Mouse (Mus musculus): Measurements from ENCODE around the gene Grm1.

Grm1 gene

DNA sequence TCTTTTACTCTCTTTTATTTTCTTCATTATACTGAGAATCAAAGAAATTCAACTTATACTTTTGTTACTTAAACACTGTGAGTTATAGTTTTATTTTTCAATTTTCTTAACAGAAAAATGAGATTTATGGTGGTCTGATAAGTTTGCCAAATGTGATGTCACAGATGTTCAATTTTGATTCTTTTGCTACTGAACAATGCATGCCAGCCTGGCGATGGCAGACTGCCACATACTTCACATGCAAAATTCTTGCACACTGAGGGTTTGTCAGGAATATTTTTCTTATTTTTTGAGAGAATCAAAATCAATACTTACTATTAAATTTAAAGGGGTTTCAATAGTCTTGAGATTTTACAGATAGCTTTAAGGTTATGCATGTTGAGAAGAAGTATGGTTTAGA lies 251.0 kb downstream of the Grm1 start:
- DNase-seq (ENCODE audit: low spot score) = no peak

DNA sequence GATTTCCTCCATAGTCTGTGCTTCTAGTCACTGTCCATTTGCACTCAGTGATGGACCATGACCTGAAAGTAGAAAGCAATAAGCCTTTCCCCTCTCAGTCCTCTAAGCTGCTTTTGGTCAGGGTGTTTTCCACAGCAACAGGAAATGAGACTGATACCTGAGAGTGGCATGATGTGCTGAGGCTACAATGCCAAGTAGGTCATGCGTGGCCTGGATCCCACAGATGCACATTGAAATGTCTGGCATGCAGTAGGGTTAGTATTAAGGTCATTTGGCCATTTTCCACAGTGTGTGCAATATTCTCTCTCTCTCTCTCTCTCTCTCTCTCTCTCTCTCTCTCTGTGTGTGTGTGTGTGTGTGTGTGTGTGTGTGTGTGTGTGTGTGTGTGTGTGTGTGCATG lies 254.8 kb downstream of the Grm1 start:
- DNase-seq (ENCODE audit: low spot score) = no peak

DNA sequence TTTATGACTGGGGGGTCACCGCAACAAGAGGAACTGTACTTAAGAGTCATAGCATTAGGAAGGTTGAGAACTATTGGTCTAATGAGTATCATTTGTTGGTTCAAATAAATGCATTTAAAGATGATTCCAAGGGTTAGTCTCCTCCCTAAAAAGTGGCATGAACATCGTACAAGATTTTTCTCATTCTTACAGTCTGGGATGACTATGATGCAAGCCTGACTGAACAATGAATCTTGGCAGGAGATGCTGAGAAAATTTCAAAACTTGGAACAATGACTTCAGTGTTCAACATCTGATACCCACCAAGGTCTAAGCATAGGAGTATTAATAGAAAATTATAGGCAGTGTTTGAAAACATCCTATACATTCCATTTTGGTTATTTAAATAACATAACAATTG lies 264.1 kb downstream of the Grm1 start:
- no peak for DNase-seq (ENCODE audit: low spot score)

DNA sequence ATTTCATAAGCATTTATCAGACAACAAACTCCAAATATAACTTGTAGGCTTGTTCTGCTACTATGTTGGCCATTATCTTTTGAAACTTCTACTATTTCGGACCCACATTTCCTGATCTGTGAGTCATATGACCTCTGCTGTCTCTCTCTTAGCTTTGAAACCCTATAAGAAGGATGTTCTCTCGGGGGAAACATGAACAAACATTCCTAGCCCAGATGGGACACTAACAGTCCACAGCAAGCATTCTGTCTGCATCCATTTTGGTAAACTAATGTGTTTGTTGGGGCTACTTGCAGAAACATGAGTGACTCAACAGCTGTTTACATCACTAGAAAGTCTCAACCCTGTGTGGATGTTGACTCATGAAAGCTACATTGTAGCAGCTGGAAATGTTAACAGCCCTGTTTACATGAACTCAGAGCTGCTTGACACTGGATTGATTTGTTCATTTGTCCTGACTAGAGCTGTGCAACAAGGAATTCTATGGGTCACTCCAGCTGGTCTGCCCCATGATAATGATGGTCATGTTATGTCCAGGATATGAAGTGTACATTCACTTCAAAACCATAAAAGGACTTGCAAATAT lies 267.4 kb downstream of the Grm1 start:
- no peak for DNase-seq (ENCODE audit: low spot score)

GRCm38 (mm10) chr10:10812750-10813711 lies 269.1 kb downstream of the Grm1 start:
- DNase-seq (ENCODE audit: low spot score) = no peak

DNA sequence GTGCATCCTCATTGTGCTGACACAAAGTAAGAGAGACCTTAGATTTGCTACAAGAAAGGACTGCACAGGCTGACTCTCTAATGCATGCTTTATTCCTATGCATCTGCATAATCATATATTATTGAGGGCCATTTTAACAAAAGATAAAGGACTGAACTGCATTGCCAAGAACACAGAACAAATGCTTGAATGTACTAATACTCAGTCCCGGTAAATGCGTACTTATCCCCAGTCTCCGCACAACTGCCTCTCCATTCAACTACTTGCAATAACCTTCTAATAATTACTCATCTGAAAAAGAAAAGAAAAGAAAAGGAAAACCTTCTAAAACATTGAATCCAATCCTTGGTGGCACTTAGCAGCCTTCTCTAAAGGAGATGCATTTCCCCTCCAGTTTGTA lies 272.4 kb downstream of the Grm1 start:
- no peak for DNase-seq (ENCODE audit: low spot score)

- DNase-seq (ENCODE audit: low spot score) = no peak
Observed at GRCm38 (mm10) chr10:10795321-10795720, 286.8 kb downstream of the Grm1 start.

- DNase-seq (ENCODE audit: low spot score) = no peak
Observed at GRCm38 (mm10) chr10:10790458-10790857, 291.7 kb downstream of the Grm1 start.

DNA sequence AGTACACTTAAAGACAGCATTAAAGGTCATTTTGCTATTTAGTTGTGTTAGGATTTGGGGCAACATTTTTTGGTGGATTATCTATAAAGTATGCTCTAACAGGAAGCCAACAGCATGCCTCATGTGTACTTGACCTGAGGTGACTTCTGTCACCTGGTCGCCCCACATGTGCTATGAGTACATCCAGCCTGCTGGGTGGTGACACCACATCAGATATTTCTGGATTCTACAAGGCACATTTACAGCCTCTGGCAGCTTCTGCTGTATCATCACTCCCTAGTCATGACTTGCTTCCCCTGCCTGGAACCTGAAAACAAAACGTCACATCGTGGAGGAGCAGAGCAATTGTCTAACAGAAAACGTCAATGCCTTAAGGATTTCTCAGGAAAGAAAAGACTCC lies 292.2 kb downstream of the Grm1 start:
- DNase-seq (ENCODE audit: low spot score) = no peak

DNA sequence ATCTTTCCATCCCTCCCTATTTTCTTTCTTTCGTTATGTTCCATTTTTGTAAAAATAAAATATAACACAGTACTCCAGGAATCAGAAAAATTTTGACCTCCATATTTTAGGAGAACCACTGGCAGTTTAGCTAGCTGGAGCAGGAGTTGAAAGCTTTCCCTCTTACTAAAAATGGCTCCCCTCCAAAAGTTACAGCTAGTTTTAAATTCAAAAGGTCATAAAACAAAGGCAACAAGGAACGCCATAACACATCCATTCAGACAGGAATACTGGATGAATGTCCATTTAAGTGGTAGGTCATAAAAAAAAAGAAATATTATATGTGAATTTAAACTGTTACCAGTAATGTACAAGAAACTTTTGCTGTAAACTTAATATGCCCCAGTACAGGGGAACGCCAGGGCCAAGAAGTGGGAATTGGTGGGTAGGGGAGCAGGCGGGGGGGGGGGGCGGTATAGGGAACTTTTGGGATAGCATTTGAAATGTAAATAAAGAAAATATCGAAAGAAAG lies 294.2 kb downstream of the Grm1 start:
- no peak for DNase-seq (ENCODE audit: low spot score)

GRCm38 (mm10) chr10:10785122-10785521 lies 297.0 kb downstream of the Grm1 start:
- no peak for DNase-seq (ENCODE audit: low spot score)

- DNase-seq (ENCODE audit: low spot score) = no peak
Observed at GRCm38 (mm10) chr10:10774827-10775226, 307.3 kb downstream of the Grm1 start.

DNA sequence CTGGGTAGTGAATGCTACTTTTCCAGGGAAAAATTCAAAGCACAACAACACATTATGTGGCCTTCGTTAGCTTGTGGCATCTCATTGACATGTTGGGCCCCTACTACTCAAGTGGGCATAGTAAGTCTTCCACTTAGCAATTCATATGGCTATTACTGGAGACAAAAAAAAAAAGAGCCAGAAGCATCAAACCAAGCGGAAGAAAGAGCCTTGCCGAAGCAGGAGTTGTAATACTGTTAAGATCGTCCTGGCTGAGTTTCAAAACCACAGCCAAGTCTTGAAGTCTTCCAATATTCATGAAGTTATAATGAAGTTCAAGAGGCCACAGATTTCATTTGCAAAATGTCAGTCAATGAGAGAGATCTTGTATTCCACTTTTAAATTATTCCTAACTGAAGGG lies 319.1 kb downstream of the Grm1 start:
- no peak for DNase-seq (ENCODE audit: low spot score)

DNA sequence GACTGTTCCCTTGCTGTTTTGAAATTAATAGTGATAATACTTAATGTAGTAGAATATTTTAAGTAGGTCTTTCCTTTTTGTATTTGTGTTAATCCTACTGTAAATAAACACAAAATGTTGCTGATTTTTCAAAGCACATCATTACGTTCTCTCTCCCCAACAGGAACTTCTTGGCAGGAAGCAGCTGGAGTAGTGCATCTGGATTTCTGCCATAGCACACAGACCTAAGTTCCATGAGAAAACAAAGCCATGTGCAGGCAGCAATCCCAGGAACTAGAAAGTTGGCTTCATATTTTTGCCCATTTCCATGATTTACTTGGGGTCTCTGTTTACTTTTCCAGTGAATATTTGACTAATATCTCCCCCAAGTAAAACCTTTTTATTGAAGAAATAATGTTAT lies 320.9 kb downstream of the Grm1 start:
- DNase-seq (ENCODE audit: low spot score) = no peak

DNA sequence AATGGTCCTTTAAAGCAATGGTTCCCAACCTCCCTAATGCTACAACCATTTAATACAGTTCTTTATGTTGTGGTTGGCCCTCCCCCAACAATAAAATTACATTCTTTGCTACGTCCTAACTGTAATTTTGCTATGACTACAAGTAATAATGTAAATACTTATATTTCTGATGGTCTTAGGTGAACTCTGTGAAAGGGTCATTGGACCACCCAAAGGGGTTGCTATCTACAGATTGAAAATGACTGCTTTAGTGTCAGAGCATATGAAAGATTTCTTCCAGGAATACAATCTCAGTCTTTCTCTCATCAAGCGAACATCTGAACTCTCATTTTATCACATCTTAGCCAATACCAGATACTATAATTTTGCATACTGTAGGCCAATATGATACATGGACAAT lies 321.4 kb downstream of the Grm1 start:
- DNase-seq (ENCODE audit: low spot score) = no peak

DNA sequence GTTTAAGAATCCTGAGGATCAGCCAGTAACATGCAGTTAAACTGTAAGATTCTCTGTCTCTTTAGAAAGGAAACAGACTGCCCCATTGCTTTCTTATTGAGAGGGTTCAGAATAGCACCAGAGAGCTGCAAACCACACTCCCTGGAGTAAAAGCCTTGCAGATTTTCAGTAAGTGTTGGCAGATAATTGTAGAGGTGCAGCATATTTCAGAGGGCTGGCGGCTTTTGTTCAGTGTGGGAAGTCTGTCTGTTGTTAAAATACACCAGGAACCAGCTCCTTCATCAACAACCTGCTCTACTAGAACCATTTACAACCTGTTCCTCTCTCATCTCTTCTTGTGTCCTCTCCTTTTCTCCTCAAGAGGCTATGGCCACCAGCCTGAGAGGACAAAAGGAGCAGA lies 331.1 kb downstream of the Grm1 start:
- DNase-seq (ENCODE audit: low spot score) = no peak

- DNase-seq (ENCODE audit: low spot score) = no peak
Observed at GRCm38 (mm10) chr10:10744097-10744496, 338.1 kb downstream of the Grm1 start.

GRCm38 (mm10) chr10:10742172-10742571 lies 340.0 kb downstream of the Grm1 start:
- no peak for DNase-seq (ENCODE audit: low spot score)

- no peak for DNase-seq (ENCODE audit: low spot score)
Observed at GRCm38 (mm10) chr10:10741314-10741713, 340.8 kb downstream of the Grm1 start.

- no peak for DNase-seq (ENCODE audit: low spot score)
Observed at GRCm38 (mm10) chr10:10740729-10741128, 341.4 kb downstream of the Grm1 start.

- DNase-seq (ENCODE audit: low spot score) = no peak
Observed at GRCm38 (mm10) chr10:10737041-10737681, 345.0 kb downstream of the Grm1 start.

DNA sequence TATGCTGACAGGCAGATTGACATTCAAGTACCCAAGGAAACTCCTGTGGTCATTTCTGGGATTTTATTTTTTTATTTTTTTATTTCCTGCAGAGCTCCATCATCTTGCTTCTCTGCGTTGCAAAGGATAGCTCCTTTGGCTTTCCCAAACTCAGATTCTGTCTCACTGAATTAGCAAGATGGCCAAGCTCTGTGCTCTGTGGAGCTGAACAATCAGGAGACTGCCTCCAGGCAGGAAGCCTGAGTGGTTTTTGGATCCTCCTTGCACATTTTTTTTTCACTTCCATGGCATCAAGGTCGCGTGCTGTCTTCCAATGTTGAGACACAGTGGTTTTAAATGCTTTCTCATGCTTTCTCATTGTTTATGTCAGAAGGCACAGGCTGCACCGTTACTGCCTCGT lies 347.6 kb downstream of the Grm1 start:
- DNase-seq (ENCODE audit: low spot score) = peak; percentile 5

DNA sequence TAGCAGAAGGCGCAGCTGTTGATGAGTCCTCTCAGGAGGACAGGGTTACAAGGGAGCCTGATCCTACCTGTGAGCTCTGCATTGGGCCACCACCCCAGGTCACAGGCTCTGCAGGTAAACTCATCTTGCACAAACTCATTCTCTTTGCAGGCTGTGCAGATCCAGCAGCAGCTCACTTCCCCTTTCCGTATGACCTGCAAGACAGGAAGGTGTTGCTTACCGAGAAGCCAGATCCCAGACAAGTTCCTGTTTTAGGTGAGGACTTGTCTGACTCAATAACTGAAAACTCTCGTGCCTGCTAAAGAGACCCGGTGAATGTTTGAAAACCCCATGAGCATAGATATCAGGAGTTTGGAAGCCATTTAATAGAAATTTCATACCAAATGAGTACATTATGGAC lies 349.1 kb downstream of the Grm1 start:
- DNase-seq (ENCODE audit: low spot score) = no peak

Data from embryo, embryonic 10 days (tissue).